In the genomic region with DNA sequence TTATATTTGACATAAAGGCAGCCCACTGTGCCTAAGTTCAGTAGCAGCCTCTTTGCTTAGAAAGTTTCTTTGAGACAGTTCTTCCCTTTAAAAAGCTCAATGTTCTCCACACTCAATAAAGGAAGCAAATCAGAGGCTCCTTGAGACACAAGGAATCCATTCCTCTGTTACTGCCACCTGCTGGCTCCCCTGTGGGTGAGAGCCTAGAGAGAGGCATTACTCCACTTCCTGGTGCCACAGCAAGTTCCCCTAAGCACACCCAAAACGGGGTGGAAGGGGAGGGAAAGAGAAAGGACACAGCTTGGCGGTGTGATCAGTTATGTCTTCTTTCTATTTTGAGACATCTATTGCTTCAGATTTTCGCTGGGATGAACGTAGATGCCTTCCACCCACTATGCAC, we compare ENCODE assay signal across 15 mouse cellular contexts.
DNase-seq lines count a peak whose midpoint lies in the region; ATAC-seq and TF ChIP-seq lines count a peak whose summit lies in the region.
"Had no signal": no experiment of that assay in that cellular context is flagged by ENCODE, and none has a peak within 500 bp of the region (broad histone marks: within the 10 kb centered on the region; RNA-seq: fewer than 3 reads in every experiment).

No protein-coding gene starts in this region.

- 39% methylated on average over 4 of the region's 4 CpGs for WGBS in liver, embryonic 12.5 days (ENCODE audit: insufficient replicate concordance)

- H3K4me2 ChIP-seq in liver, embryonic 12.5 days: no peak overlapping the region
- H3K4me2 ChIP-seq: midbrain, embryonic 15.5 days had no signal

- no peaks in the 10 kb centered on the region for H3K4me1 ChIP-seq in E14TG2a.4 (replicated peaks; ENCODE audit: low read depth, low read length)
- H3K4me1 ChIP-seq in liver, embryonic 12.5 days: no peaks in the 10 kb centered on the region
- H3K4me1 ChIP-seq: heart, embryonic 10.5 days; midbrain, embryonic 15.5 days had no signal

- H3K4me3 ChIP-seq in layer of hippocampus, adult 2 months: no peak overlapping the region
- no peak overlapping the region for H3K4me3 ChIP-seq in E14TG2a.4 (replicated peaks; ENCODE audit: low read length)
- no peak overlapping the region for H3K4me3 ChIP-seq in liver, embryonic 12.5 days
- H3K4me3 ChIP-seq: heart, embryonic 10.5 days; midbrain, embryonic 15.5 days had no signal

- ATAC-seq in common myeloid progenitor, adult 5-6 weeks (replicated peaks; ENCODE audit: low read depth, poor library complexity, severe bottlenecking): peak; percentile 76
- no peak for ATAC-seq in megakaryocyte, adult 5-6 weeks (ENCODE audit: poor library complexity, severe bottlenecking)
- no peak for ATAC-seq in liver, embryonic 12.5 days
- ATAC-seq: midbrain, embryonic 15.5 days had no signal

- no peaks in the 10 kb centered on the region for H3K36me3 ChIP-seq in E14TG2a.4 (ENCODE audit: insufficient read depth, low read length)
- H3K36me3 ChIP-seq in liver, embryonic 12.5 days: no peaks in the 10 kb centered on the region
- H3K36me3 ChIP-seq: heart, embryonic 10.5 days; midbrain, embryonic 15.5 days had no signal

- no peak overlapping the region for H3K27ac ChIP-seq in layer of hippocampus, adult 2 months
- no peak overlapping the region for H3K27ac ChIP-seq in liver, embryonic 12.5 days
- H3K27ac ChIP-seq: heart, embryonic 10.5 days; macrophage; midbrain, embryonic 15.5 days had no signal

- no peak for DNase-seq in layer of hippocampus, adult 2 months (ENCODE audit: low spot score in 2 of 2)
- no peak for DNase-seq in layer of hippocampus, adult 11-12 months (ENCODE audit: low spot score)
- peak; percentile 3 for DNase-seq in MEL-GATA-1-ER (ENCODE audit: extremely low read depth, low read depth)
- no peak for DNase-seq in retina, postnatal 1 day
- DNase-seq: adrenal gland, postnatal 14 days; cerebellum, postnatal 25 days; gastrocnemius, postnatal 10 days; heart, postnatal 36 days had no signal

- H3K9me3 ChIP-seq in E14TG2a.4 (ENCODE audit: low read length): no peaks in the 10 kb centered on the region
- H3K9me3 ChIP-seq in liver, embryonic 12.5 days (replicated peaks): no peaks in the 10 kb centered on the region
- H3K9me3 ChIP-seq: heart, embryonic 10.5 days; midbrain, embryonic 15.5 days had no signal

- TF ChIP-seq CTCF in layer of hippocampus, adult 2 months (conservative IDR thresholded peaks at IDR 0.05): peak; percentile 52
- peak; percentile 7; the same call in 1 of the 2 replicates for TF ChIP-seq CTCF in E14TG2a.4 (conservative IDR thresholded peaks at IDR 0.05; ENCODE audit: low read length)

- H3K27me3 ChIP-seq in E14TG2a.4 (ENCODE audit: insufficient read depth, low read length): peaks cover 7% of the 10 kb centered on the region; the same call in 1 of the 2 replicates
- no peaks in the 10 kb centered on the region for H3K27me3 ChIP-seq in liver, embryonic 12.5 days (replicated peaks)
- H3K27me3 ChIP-seq: midbrain, embryonic 15.5 days had no signal

- H3K9ac ChIP-seq in liver, embryonic 12.5 days: no peak overlapping the region
- H3K9ac ChIP-seq: midbrain, embryonic 15.5 days had no signal
